Mouse (Mus musculus): ENCODE results near the gene Gm15557. TPM values are rescaled to one million over a fixed set of nuclear protein-coding genes. Genes with fewer than 3 reads are reported as not detected.

Gene Gm15557
- polyA plus RNA-seq, 1 experiment from 2014 or later = not detected

DNA sequence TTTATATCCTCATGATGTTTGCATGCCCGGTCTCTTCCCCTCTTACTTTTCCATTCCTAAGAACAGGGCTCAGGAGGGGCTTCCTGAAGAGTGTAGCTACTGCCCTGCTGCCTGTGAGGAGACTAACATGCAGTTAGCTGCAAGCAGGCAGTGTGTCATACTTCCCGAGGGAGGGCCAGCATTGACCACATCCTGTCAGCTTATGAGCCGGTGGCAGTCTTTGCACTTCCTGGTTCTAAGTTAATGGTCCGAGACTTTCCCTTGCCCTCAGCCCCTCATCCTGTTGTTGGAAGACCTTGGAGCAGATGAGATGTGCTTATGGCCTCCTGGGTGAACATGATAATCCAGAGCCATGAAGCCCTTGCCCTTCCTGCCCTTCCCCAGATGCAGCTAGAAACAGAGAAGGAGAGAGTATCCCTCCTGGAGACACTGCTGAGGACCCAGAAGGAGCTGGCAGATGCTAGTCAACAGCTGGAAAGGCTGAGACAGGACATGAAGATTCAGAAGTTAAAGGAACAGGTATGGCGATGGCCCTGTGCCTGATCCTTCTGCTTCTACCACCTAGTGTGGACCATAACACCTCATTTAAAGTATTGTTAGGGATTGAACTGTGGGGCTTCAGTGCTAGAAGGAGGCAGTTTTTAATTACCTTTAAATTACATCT, 38.9 kb downstream of the Gm15557 start:
- Histone ChIP-seq H3K4me3 (ENCODE audit: inconsistent target) (peak overlapping the region; percentile 42), H3K36me3 (ENCODE audit: inconsistent target) (peaks cover 41% of the 10 kb centered on the region; the same call in 1 of the 2 replicates), H3K27ac (peak overlapping the region; percentile 93), H3K79me2 (ENCODE audit: inconsistent target) (peaks cover 30% of the 10 kb centered on the region)
- WGBS (ENCODE audit: missing documents) = 17% methylated on average over 5 of the region's 5 CpGs

DNA sequence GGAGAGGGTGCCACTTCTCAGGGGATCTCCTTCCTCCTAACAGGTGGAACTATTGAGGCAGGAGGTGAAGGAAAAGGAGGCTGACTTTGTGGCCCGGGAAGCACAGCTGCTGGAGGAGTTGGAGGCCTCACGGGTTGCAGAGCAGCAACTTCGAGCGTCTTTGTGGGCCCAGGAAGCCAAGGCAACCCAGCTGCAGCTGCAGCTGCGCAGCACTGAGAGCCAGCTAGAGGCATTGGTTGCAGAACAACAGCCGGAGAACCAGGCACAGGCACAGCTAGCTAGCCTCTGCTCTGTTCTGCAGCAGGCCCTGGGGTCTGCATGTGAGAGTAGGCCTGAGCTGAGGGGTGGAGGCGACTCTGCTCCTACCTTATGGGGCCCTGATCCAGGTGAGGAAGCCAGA, 45.2 kb downstream of the Gm15557 start:
- no peak overlapping the region for H3K27ac ChIP-seq
- peaks cover 16% of the 10 kb centered on the region for H3K79me2 ChIP-seq (ENCODE audit: inconsistent target)
- H3K36me3 ChIP-seq (ENCODE audit: inconsistent target) = peaks cover 88% of the 10 kb centered on the region
- H3K4me3 ChIP-seq (ENCODE audit: inconsistent target) = no peak overlapping the region
- 91% methylated on average over 7 of the region's 7 CpGs for WGBS (ENCODE audit: missing documents)

DNA sequence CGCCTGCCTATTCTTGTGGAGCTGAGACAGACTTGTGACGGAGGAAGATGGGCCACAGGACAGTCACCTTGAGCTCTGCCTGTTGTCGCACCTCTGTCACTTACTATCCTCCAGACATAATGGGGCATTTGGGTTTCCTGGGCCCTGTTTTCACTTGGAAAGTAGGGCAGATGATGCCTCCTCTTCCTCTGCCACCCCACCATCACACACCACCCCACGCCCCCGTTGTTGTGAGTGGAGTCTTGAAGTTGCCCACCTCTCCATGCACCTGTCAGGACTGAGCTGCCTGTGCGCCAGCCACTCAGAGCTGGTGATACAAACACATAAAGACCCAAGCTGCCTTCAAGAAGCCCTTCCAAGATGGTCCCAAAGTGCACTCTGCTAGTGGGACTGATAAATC, 46.6 kb downstream of the Gm15557 start:
- Histone ChIP-seq H3K79me2 (ENCODE audit: inconsistent target) (peaks cover 2% of the 10 kb centered on the region), H3K4me3 (ENCODE audit: inconsistent target) (no peak overlapping the region), H3K36me3 (ENCODE audit: inconsistent target) (peaks cover 94% of the 10 kb centered on the region), H3K27ac (no peak overlapping the region)
- WGBS (ENCODE audit: missing documents) = 94% methylated on average over 6 of the region's 6 CpGs

DNA sequence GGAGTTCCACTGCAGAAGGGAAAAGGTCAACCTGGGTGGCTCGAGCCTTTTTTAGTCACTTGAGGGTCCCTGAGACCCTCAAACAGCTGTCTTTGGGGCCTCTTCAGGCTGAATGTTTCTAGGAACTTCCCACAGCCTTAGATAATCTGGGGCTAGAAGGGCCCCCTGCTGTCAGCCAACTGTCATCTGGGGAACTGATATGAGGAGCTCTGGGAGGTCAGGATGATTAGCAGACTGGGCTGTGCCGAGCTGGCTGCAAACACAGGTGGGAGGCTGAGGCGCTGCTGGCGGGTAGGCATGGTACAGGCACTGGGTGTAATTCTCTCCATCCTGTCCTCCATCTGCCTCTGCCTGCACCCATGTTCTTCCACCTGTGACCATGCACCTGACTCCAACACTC, 48.6 kb downstream of the Gm15557 start:
- Histone ChIP-seq H3K27ac (no peak overlapping the region), H3K79me2 (ENCODE audit: inconsistent target) (no peaks in the 10 kb centered on the region), H3K36me3 (ENCODE audit: inconsistent target) (peaks cover 96% of the 10 kb centered on the region), H3K4me3 (ENCODE audit: inconsistent target) (no peak overlapping the region)
- 91% methylated on average over 4 of the region's 4 CpGs for WGBS (ENCODE audit: missing documents)

DNA sequence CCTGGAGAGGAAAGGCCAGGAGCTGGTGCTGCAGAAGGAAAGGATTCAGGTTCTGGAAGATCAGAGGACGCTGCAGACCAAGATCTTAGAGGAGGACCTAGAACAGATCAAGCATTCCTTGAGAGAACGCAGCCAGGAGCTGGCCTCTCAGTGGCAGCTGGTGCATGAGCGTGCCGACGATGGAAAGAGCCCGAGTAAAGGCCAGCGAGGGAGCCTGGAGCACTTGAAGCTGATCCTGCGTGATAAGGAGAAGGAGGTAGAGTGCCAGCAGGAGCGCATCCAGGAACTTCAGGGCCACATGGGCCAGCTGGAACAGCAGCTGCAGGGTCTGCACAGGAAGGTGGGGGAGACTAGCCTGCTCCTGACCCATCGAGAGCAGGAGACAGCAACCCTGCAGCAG, 50.6 kb downstream of the Gm15557 start:
- Histone ChIP-seq H3K4me3 (ENCODE audit: inconsistent target) (no peak overlapping the region), H3K36me3 (ENCODE audit: inconsistent target) (peaks cover 95% of the 10 kb centered on the region), H3K27ac (no peak overlapping the region), H3K79me2 (ENCODE audit: inconsistent target) (no peaks in the 10 kb centered on the region)
- 96% methylated on average over 10 of the region's 10 CpGs for WGBS (ENCODE audit: missing documents)

DNA sequence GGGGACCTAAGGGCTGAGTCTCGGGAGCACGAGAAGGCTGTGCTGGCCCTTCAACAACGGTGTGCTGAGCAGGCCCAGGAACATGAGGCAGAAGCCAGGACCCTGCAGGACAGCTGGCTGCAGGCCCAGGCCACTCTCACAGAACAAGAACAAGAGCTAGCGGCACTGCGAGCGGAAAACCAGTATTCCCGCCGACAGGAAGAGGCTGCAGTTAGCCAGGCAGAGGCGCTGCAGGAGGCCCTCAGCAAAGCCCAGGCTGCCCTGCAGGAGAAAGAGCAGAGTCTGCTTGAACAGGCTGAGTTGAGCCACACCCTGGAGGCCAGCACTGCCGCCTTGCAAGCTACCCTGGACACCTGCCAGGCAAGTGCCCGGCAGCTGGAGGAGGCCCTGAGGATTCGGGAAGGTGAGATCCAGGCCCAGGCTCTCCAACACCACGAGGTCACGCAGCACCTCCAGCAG, 51.4 kb downstream of the Gm15557 start:
- Histone ChIP-seq H3K36me3 (ENCODE audit: inconsistent target) (peaks cover 95% of the 10 kb centered on the region), H3K4me3 (ENCODE audit: inconsistent target) (no peak overlapping the region), H3K27ac (no peak overlapping the region), H3K79me2 (ENCODE audit: inconsistent target) (no peaks in the 10 kb centered on the region)
- WGBS (ENCODE audit: missing documents) = 98% methylated on average over 14 of the region's 14 CpGs

Other genes with a start within 250 kb of the Gm15557 start
- gene Trpc4ap, start 248.3 kb upstream of the Gm15557 start, polyA plus RNA-seq (2018) = 75.1 to 96.9 TPM (median 95.0 TPM) in 3 replicates
- gene Edem2, start 211.3 kb upstream of the Gm15557 start, polyA plus RNA-seq (2018) = 36.4 to 53.2 TPM (median 42.4 TPM) in 3 replicates
- gene Gm17581, start 204.9 kb upstream of the Gm15557 start, polyA plus RNA-seq (2018) = not detected in 3 replicates
- gene Procr, start 189.6 kb upstream of the Gm15557 start, polyA plus RNA-seq (2018) = 2.1 to 2.6 TPM (median 2.5 TPM) in 3 replicates
- 0.04 TPM in 1 of 3 replicates, not detected in the others for gene Mmp24, start 165.4 kb upstream of the Gm15557 start, polyA plus RNA-seq (2018)
- 37.9 to 45.5 TPM (median 39.4 TPM) in 3 replicates for gene BC029722, start 121.3 kb upstream of the Gm15557 start, polyA plus RNA-seq (2018)
- 20.9 to 79.0 TPM (median 44.6 TPM) in 3 replicates for gene Eif6, start 113.8 kb upstream of the Gm15557 start, polyA plus RNA-seq (2018)
- not detected in 3 replicates for gene Fam83c, start 105.9 kb upstream of the Gm15557 start, polyA plus RNA-seq (2018)
- 27.3 to 47.7 TPM (median 28.7 TPM) in 3 replicates for gene Uqcc1, start 10.4 kb upstream of the Gm15557 start, polyA plus RNA-seq (2018)
- not detected in 3 replicates for gene Gdf5, start 4.6 kb downstream of the Gm15557 start, polyA plus RNA-seq (2018)
- 55.2 to 100 TPM (median 84.4 TPM) in 3 replicates for gene Cep250, start 15.7 kb downstream of the Gm15557 start, polyA plus RNA-seq (2018)
- 0.32 to 1.0 TPM (median 0.37 TPM) in 3 replicates for gene 6430550D23Rik, start 67.2 kb downstream of the Gm15557 start, polyA plus RNA-seq (2018)
- gene Ergic3, start 67.3 kb downstream of the Gm15557 start, polyA plus RNA-seq (2018) = 160 to 212 TPM (median 187 TPM) in 3 replicates
- gene Fer1l4, start 112.2 kb downstream of the Gm15557 start, polyA plus RNA-seq (2018) = not detected in 3 replicates
- gene Spag4, start 124.4 kb downstream of the Gm15557 start, polyA plus RNA-seq (2018) = 0.35 TPM in 1 of 3 replicates, not detected in the others
- gene Cpne1, start 171.2 kb downstream of the Gm15557 start, polyA plus RNA-seq (2018) = 7.4 to 25.3 TPM (median 17.9 TPM) in 3 replicates
- 7.2 to 20.5 TPM (median 8.4 TPM) in 3 replicates for gene Rbm12, start 171.2 kb downstream of the Gm15557 start, polyA plus RNA-seq (2018)
- 6.1 to 13.9 TPM (median 8.1 TPM) in 3 replicates for gene Gm28036, start 186.4 kb downstream of the Gm15557 start, polyA plus RNA-seq (2018)
- 73.4 to 124 TPM (median 123 TPM) in 3 replicates for gene Romo1, start 203.3 kb downstream of the Gm15557 start, polyA plus RNA-seq (2018)
- gene Nfs1, start 203.5 kb downstream of the Gm15557 start, polyA plus RNA-seq (2018) = 18.6 to 31.0 TPM (median 24.7 TPM) in 3 replicates
- gene Rbm39, start 239.5 kb downstream of the Gm15557 start, polyA plus RNA-seq (2018) = 158 to 239 TPM (median 203 TPM) in 3 replicates